Mouse (Mus musculus) CH12.LX (cell line): ENCODE results near the gene Pkp3. TPM values are rescaled to one million over a fixed set of nuclear protein-coding genes. Genes with fewer than 3 reads are reported as not detected.

Experiments
- DNase-seq: peaks from one replicate; pipeline ENCODE4 v3.0.0-alpha.2; 2013; ENCODE audit errors: extremely low read depth
- H3K27ac ChIP-seq: 2 replicates; pipeline ENCODE4 v1.5.1; 2012; ENCODE audit warnings: low read depth, mild to moderate bottlenecking, control low read depth, moderate library complexity; ENCODE audit not compliant: insufficient read depth
- H3K27me3 ChIP-seq: replicated peaks from 2 replicates; pipeline ENCODE3; 2012; ENCODE audit warnings: inconsistent platforms
- H3K36me3 ChIP-seq, 2 experiments: replicated peaks in 1 of 2; 2 replicates each; pipeline versions ENCODE3 to v1.6.1; 2012; ENCODE audit warnings: inconsistent platforms in 1 of 2, low read length in 1 of 2, mild to moderate bottlenecking in 1 of 2, mixed read lengths in 1 of 2, moderate library complexity in 1 of 2; ENCODE audit not compliant: control insufficient read depth in 1 of 2, insufficient read depth in 1 of 2
- H3K4me1 ChIP-seq, 2 experiments: 2 replicates each; pipeline ENCODE4 v1.6.1; 2012; ENCODE audit warnings: inconsistent platforms in 1 of 2, moderate library complexity in 1 of 2; ENCODE audit not compliant: insufficient read depth in 2 of 2, control insufficient read depth in 1 of 2
- H3K4me2 ChIP-seq: 2 replicates; pipeline ENCODE4 v1.6.1; 2012; ENCODE audit warnings: low read depth, mild to moderate bottlenecking, control low read depth; ENCODE audit not compliant: poor library complexity, insufficient read depth, severe bottlenecking
- H3K4me3 ChIP-seq, 3 experiments: fragments of 150-350 bp in 1 of 3; sonication (generic) in 1 of 3; replicated peaks in 1 of 3; 2 replicates each; pipeline versions ENCODE3 to v1.5.1; 2011 to 2012; ENCODE audit warnings: low read depth in 2 of 3, low read length in 2 of 3, mild to moderate bottlenecking in 2 of 3, moderate library complexity in 2 of 3, control low read depth in 1 of 3, improper control_type of control experiment in 1 of 3, inconsistent platforms in 1 of 3, mixed read lengths in 1 of 3; ENCODE audit not compliant: poor library complexity in 1 of 3
- H3K79me2 ChIP-seq: replicated peaks from 2 replicates; pipeline ENCODE4 v1.6.1; 2012; ENCODE audit warnings: mild to moderate bottlenecking, moderate library complexity; ENCODE audit not compliant: control insufficient read depth, poor library complexity, insufficient read depth, severe bottlenecking; ENCODE audit errors: extremely low read depth
- H3K9ac ChIP-seq: 2 replicates; pipeline ENCODE4 v1.6.1; 2012; ENCODE audit warnings: low read depth, mild to moderate bottlenecking, control low read depth, moderate library complexity; ENCODE audit not compliant: insufficient read depth
- H3K9me3 ChIP-seq: replicated peaks from 2 replicates; pipeline ENCODE3; 2012; ENCODE audit warnings: low read length, inconsistent platforms, mixed read lengths
- BHLHE40 ChIP-seq: IDR thresholded peaks from 2 replicates; pipeline ENCODE4 v1.6.1; 2011; ENCODE audit warnings: mild to moderate bottlenecking, low read depth, low read length, improper control_type of control experiment
- CHD2 ChIP-seq: IDR thresholded peaks from 2 replicates; pipeline ENCODE4 v1.6.1; 2011; ENCODE audit warnings: low read length, improper control_type of control experiment
- CTCF ChIP-seq, 2 experiments: IDR thresholded peaks in 1 of 2; conservative IDR thresholded peaks in 1 of 2; 2 replicates each; pipeline ENCODE4 v1.5.1; 2011 to 2012; ENCODE audit warnings: low read depth in 2 of 2, low read length in 2 of 2, improper control_type of control experiment in 1 of 2, inconsistent platforms in 1 of 2, mild to moderate bottlenecking in 1 of 2, moderate library complexity in 1 of 2
- ELF1 ChIP-seq: IDR thresholded peaks from 2 replicates; pipeline ENCODE4 v1.6.1; 2014; ENCODE audit warnings: low read depth, mild to moderate bottlenecking, inconsistent platforms, low read length, improper control_type of control experiment
- EP300 ChIP-seq: IDR thresholded peaks from 2 replicates; pipeline ENCODE4 v1.6.1; 2011; ENCODE audit warnings: low read length, improper control_type of control experiment
- ETS1 ChIP-seq: conservative IDR thresholded peaks from 2 replicates; pipeline ENCODE4 v1.6.1; 2012; ENCODE audit warnings: low read depth, mild to moderate bottlenecking, inconsistent platforms, low read length, improper control_type of control experiment, moderate library complexity
- JUN ChIP-seq: IDR thresholded peaks from 2 replicates; pipeline ENCODE4 v1.6.1; 2011; ENCODE audit warnings: low read depth, mild to moderate bottlenecking, low read length, improper control_type of control experiment, moderate library complexity; ENCODE audit not compliant: insufficient read depth
- JUND ChIP-seq: conservative IDR thresholded peaks from 2 replicates; pipeline ENCODE4 v1.6.1; 2011; ENCODE audit warnings: low read depth, low read length, improper control_type of control experiment
- KAT2A ChIP-seq: IDR thresholded peaks from 2 replicates; pipeline ENCODE4 v1.6.1; 2012; ENCODE audit warnings: low read length, improper control_type of control experiment, inconsistent platforms; ENCODE audit not compliant: insufficient replicate concordance
- MAX ChIP-seq: IDR thresholded peaks from 2 replicates; pipeline ENCODE4 v1.6.1; 2011; ENCODE audit warnings: low read length, improper control_type of control experiment
- MEF2A ChIP-seq: IDR thresholded peaks from 2 replicates; pipeline ENCODE4 v1.6.1; 2014; ENCODE audit warnings: low read depth, mild to moderate bottlenecking, inconsistent platforms, low read length, improper control_type of control experiment, borderline replicate concordance
- MYC ChIP-seq: IDR thresholded peaks from 2 replicates; pipeline ENCODE4 v1.6.1; 2011; ENCODE audit warnings: low read depth, mild to moderate bottlenecking, improper control_type of control experiment, low read length
- NELFE ChIP-seq: IDR thresholded peaks from 2 replicates; pipeline ENCODE4 v1.6.1; 2011; ENCODE audit warnings: low read depth, low read length, improper control_type of control experiment
- POLR2AphosphoS2 ChIP-seq: IDR thresholded peaks from 2 replicates; pipeline ENCODE4 v1.6.1; 2011; ENCODE audit warnings: low read depth, low read length, improper control_type of control experiment
- RAD21 ChIP-seq: IDR thresholded peaks from 2 replicates; pipeline ENCODE4 v1.6.1; 2011; ENCODE audit warnings: low read depth, mild to moderate bottlenecking, low read length, improper control_type of control experiment, moderate library complexity
- RCOR1 ChIP-seq: conservative IDR thresholded peaks from 2 replicates; pipeline ENCODE4 v1.6.1; 2012; ENCODE audit warnings: low read depth, mild to moderate bottlenecking, inconsistent platforms, low read length, improper control_type of control experiment
- SMC3 ChIP-seq: IDR thresholded peaks from 2 replicates; pipeline ENCODE4 v1.6.1; 2011; ENCODE audit warnings: low read depth, low read length, improper control_type of control experiment
- UBTF ChIP-seq: IDR thresholded peaks from 2 replicates; pipeline ENCODE4 v1.6.1; 2012; ENCODE audit warnings: low read depth, mild to moderate bottlenecking, inconsistent platforms, low read length, improper control_type of control experiment, moderate library complexity
- USF2 ChIP-seq: conservative IDR thresholded peaks from 2 replicates; pipeline ENCODE4 v1.6.1; 2011; ENCODE audit warnings: low read depth, low read length, improper control_type of control experiment
- ZC3H11A ChIP-seq: IDR thresholded peaks from 2 replicates; pipeline ENCODE4 v1.6.1; 2012; ENCODE audit warnings: low read depth, mild to moderate bottlenecking, inconsistent platforms, low read length, improper control_type of control experiment
- ZKSCAN1 ChIP-seq: IDR thresholded peaks from 2 replicates; pipeline ENCODE4 v1.6.1; 2012; ENCODE audit warnings: low read depth, inconsistent platforms, low read length, improper control_type of control experiment, borderline replicate concordance
- ZMIZ1 ChIP-seq: IDR thresholded peaks from 2 replicates; pipeline ENCODE4 v1.6.1; 2012; ENCODE audit warnings: low read depth, mild to moderate bottlenecking, inconsistent platforms, low read length, improper control_type of control experiment
- dilution Hi-C: fragments of 300-500 bp; cut with MboI; formaldehyde crosslinking; loops from 2 replicates; pipeline ENCODE4 v1.14.3; 2020; ENCODE audit warnings: low sequenced_read_pairs; ENCODE audit not compliant: extremely low pct_unique_long_range_greater_than_20kb, extremely low pct_ligation_motif_present
- in situ Hi-C: fragments of 300-500 bp; cut with MboI; formaldehyde crosslinking; loops from 3 replicates; pipeline ENCODE4 v1.14.3; 2019; ENCODE audit warnings: low sequenced_read_pairs, low pct_ligation_motif_present, low pct_unique_long_range_greater_than_20kb, mixed read lengths
- polyA plus RNA-seq: library from polyadenylated mRNA; unstranded; fragments of >175 nt; gene quantifications from 2 replicates; pipeline ENCODE4 v1.2.1, GENCODE M21; 2012; ENCODE audit warnings: low read depth; ENCODE audit not compliant: insufficient read length
- total RNA-seq, 2 experiments: library from RNA; depleted of rRNA; stranded (reverse); fragments of 300-350 nt in 1 of 2; fragments of >200 nt in 1 of 2; gene quantifications; 2 replicates each; pipeline ENCODE4 v1.2.3; 2012 to 2014

Pkp3 gene
- total and polyA plus RNA-seq, 3 experiments, result 25.3 to 63.1 (median 37.8) TPM

- H3K4me3 ChIP-seq, result no peak overlapping the region
- dilution Hi-C loops (no loop called here), in situ Hi-C loops (no loop called here)
- H3K79me2 ChIP-seq, result no peaks in the 10 kb centered on the region
- H3K9me3 ChIP-seq, result no peaks in the 10 kb centered on the region
- TF ChIP-seq ZKSCAN1 (no peak), CTCF (conservative IDR thresholded peaks at IDR 0.05 in 1 of 2, IDR thresholded peaks at IDR 0.05 in 1 of 2; ENCODE audit: low read depth in 2 of 2, low read length in 2 of 2) (peak in 1 of 2 experiments; percentile 23; a peak in 1 of 4 replicates), RAD21 (no peak; the same call in 1 of the 2 replicates)
- H3K9ac ChIP-seq, result no peak overlapping the region
- H3K27ac ChIP-seq, result no peak overlapping the region
- no peak for DNase-seq
- no peak overlapping the region for H3K4me2 ChIP-seq
- H3K36me3 ChIP-seq, result no peaks in the 10 kb centered on the region
- H3K27me3 ChIP-seq, result peaks cover 13% of the 10 kb centered on the region
- H3K4me1 ChIP-seq, result peaks cover 0 to 3% of the 10 kb centered on the region in 2 experiments; a peak in 2 of 4 replicates
Measured at GRCm38 (mm10) chr7:141121051-141121531, 43.1 kb downstream of the Pkp3 start.

- H3K9me3 ChIP-seq, result no peaks in the 10 kb centered on the region
- no peaks in the 10 kb centered on the region for H3K36me3 ChIP-seq
- peak within 1 kb of the TSS; percentile 63 to 79 (median 69) for H3K4me3 ChIP-seq
- H3K9ac ChIP-seq, result peak within 1 kb of the TSS; percentile 32
- peak within 1 kb of the TSS; percentile 17; the same call in 1 of the 2 replicates for H3K27ac ChIP-seq
- no peak for DNase-seq
- dilution Hi-C loops, result no loop called here
- H3K27me3 ChIP-seq, result peaks cover 13% of the 10 kb centered on the region
- in situ Hi-C loops, result no loop called here
- peak within 1 kb of the TSS; percentile 10; the same call in 1 of the 2 replicates for H3K4me2 ChIP-seq
- TF ChIP-seq ZKSCAN1, result no peak
- TF ChIP-seq ETS1, result no peak
- TF ChIP-seq CHD2, result no peak
- no peak for TF ChIP-seq NELFE
- no peak for TF ChIP-seq ELF1
- no peak for TF ChIP-seq MEF2A
- no peak for TF ChIP-seq EP300
- TF ChIP-seq ZMIZ1, result no peak
- no peak for TF ChIP-seq USF2
- no peak for TF ChIP-seq MAX
- TF ChIP-seq MYC, result no peak
- TF ChIP-seq JUN, result no peak
- no peak for TF ChIP-seq KAT2A
- no peak for TF ChIP-seq SMC3
- TF ChIP-seq POLR2AphosphoS2, result no peak
- no peak for TF ChIP-seq BHLHE40
- TF ChIP-seq UBTF, result no peak
- no peak for TF ChIP-seq ZC3H11A
- no peak for TF ChIP-seq RCOR1
- no peak for TF ChIP-seq JUND
- TF ChIP-seq, all 38 proteins: peak for 0
- Histone ChIP-seq H3K79me2 (no peaks in the 10 kb centered on the region), H3K4me1 (peaks cover 0 to 3% of the 10 kb centered on the region in 2 experiments; a peak in 2 of 4 replicates)
Measured at GRCm38 (mm10) chr7:141122245-141122644, 44.2 kb downstream of the Pkp3 start, which contains the start of gene Ptdss2. Ptdss2 (plus strand) TSS chr7:141122382.
